Mouse (Mus musculus) megakaryocyte, embryonic 14.5 days (primary cell): ENCODE results near the gene Cd300c2.

ENCODE experiments used
- FLI1 ChIP-seq: IDR thresholded peaks from 2 replicates; pipeline ENCODE4 v1.6.1; 2012; ENCODE audit warnings: low read length, inconsistent platforms, mixed read lengths
- GATA1 ChIP-seq: IDR thresholded peaks from 3 replicates; pipeline ENCODE4 v1.6.1; 2012; ENCODE audit warnings: mixed read lengths, low read length, inconsistent platforms, borderline replicate concordance

- TF ChIP-seq GATA1: no peak
- TF ChIP-seq FLI1: no peak
These were observed at the start of gene Cd300c2 for GRCm38 (mm10) chr11:115001474-115002040.
